Mouse (Mus musculus) limb, embryonic 11.5 days (tissue): ENCODE data around the gene Hoxb4. TPM values are rescaled to one million over a fixed set of nuclear protein-coding genes. Genes with fewer than 3 reads are reported as not detected.

Experiments
- ATAC-seq: fragments of 200-750 bp; cut with Nextera tagmentation; 2 replicates; pipeline ENCODE4 v1.8.0; 2017; ENCODE audit warnings: low read depth; ENCODE audit not compliant: insufficient number of reproducible peaks, low FRiP score, low TSS enrichment
- DNase-seq: peaks from one replicate; pipeline ENCODE4 v3.0.0-alpha.2; 2015; ENCODE audit warnings: low spot score
- H3K27ac ChIP-seq: fragments of 300-500 bp; sonication (generic); replicated peaks from 2 replicates; pipeline ENCODE4 v1.5.1; 2014; ENCODE audit warnings: low read depth, mild to moderate bottlenecking, low read length
- H3K27me3 ChIP-seq: fragments of 300-500 bp; sonication (generic); 2 replicates; pipeline ENCODE4 v1.6.1; 2014; ENCODE audit warnings: mild to moderate bottlenecking, low read length, mixed read lengths; ENCODE audit not compliant: control insufficient read depth, insufficient read depth
- H3K36me3 ChIP-seq: fragments of 300-500 bp; sonication (generic); 2 replicates; pipeline ENCODE4 v1.6.1; 2014; ENCODE audit warnings: mild to moderate bottlenecking, low read length, moderate library complexity, mixed read lengths; ENCODE audit not compliant: control insufficient read depth, insufficient read depth
- H3K4me1 ChIP-seq: fragments of 300-500 bp; sonication (generic); 2 replicates; pipeline ENCODE4 v1.6.1; 2014; ENCODE audit warnings: low read length, mixed read lengths; ENCODE audit not compliant: control insufficient read depth, insufficient read depth
- H3K4me2 ChIP-seq: fragments of 300-500 bp; sonication (generic); 2 replicates; pipeline ENCODE4 v1.6.1; 2014; ENCODE audit warnings: low read depth, mild to moderate bottlenecking, moderate library complexity; ENCODE audit not compliant: severe bottlenecking
- H3K4me3 ChIP-seq: fragments of 300-500 bp; sonication (generic); 2 replicates; pipeline ENCODE4 v1.5.1; 2014; ENCODE audit warnings: low read depth, low read length
- H3K9ac ChIP-seq: fragments of 300-500 bp; sonication (generic); 2 replicates; pipeline ENCODE4 v1.6.1; 2014; ENCODE audit warnings: mild to moderate bottlenecking, low read length
- H3K9me3 ChIP-seq: fragments of 300-500 bp; sonication (generic); 2 replicates; pipeline ENCODE4 v1.6.1; 2016; ENCODE audit warnings: low read length; ENCODE audit not compliant: control insufficient read depth
- WGBS: fragments of 180-500 bp; shearing (Covaris S2); extraction: QIAGEN DNeasy Blood & Tissue Kit; methylation state at CpG from one replicate; pipeline ENCODE4 v1.1.7; 2014; 5-methylcytosine and 5-hydroxymethylcytosine counted together
- polyA plus RNA-seq: library from polyadenylated mRNA; unstranded; fragments of >200 nt; fragmentation: Nextera tagmentation; extraction: Ambion mirVana; gene quantifications from 2 replicates; pipeline ENCODE4 v1.2.1, GENCODE M21; 2014

The Hoxb4 gene
- polyA plus RNA-seq, 1 experiment from 2014 or later = 0.45 TPM

GRCm38 (mm10) chr11:96327750-96328149 is 9.7 kb downstream of the Hoxb4 start:
- no peak for DNase-seq
- Histone ChIP-seq H3K4me1 (peaks cover 17% of the 10 kb centered on the region), H3K36me3 (no peaks in the 10 kb centered on the region), H3K27me3 (peaks cover 93% of the 10 kb centered on the region), H3K9ac (no peak overlapping the region), H3K27ac (no peak overlapping the region), H3K9me3 (no peaks in the 10 kb centered on the region), H3K4me3 (no peak overlapping the region), H3K4me2 (no peak overlapping the region)
- no peak for ATAC-seq
- 15% methylated on average over 5 of the region's 5 CpGs for WGBS

GRCm38 (mm10) chr11:96328605-96329004 is 10.5 kb downstream of the Hoxb4 start:
- Histone ChIP-seq H3K4me2 (no peak overlapping the region), H3K4me3 (no peak overlapping the region), H3K9me3 (no peaks in the 10 kb centered on the region), H3K27me3 (peaks cover 95% of the 10 kb centered on the region), H3K4me1 (peaks cover 22% of the 10 kb centered on the region), H3K27ac (no peak overlapping the region), H3K9ac (no peak overlapping the region), H3K36me3 (no peaks in the 10 kb centered on the region)
- 12% methylated on average over 8 of the region's 8 CpGs for WGBS
- DNase-seq = no peak
- ATAC-seq = no peak

- Histone ChIP-seq H3K27me3 (peaks cover 97% of the 10 kb centered on the region), H3K4me2 (peak overlapping the region; percentile 3; the same call in 1 of the 2 replicates), H3K27ac (no peak overlapping the region), H3K9ac (no peak overlapping the region), H3K36me3 (no peaks in the 10 kb centered on the region), H3K4me3 (peak overlapping the region; percentile 37; the same call in 1 of the 2 replicates), H3K9me3 (no peaks in the 10 kb centered on the region), H3K4me1 (peaks cover 15% of the 10 kb centered on the region)
- DNase-seq = no peak
- ATAC-seq = no peak
- 1% methylated on average over 8 of the region's 8 CpGs for WGBS
These were observed 14.0 kb downstream of the Hoxb4 start for GRCm38 (mm10) chr11:96332105-96332504.

- peak; percentile 76 for DNase-seq
These were observed 14.6 kb downstream of the Hoxb4 start for GRCm38 (mm10) chr11:96332618-96333032.

GRCm38 (mm10) chr11:96333241-96334001 is 15.4 kb downstream of the Hoxb4 start:
- H3K9me3 ChIP-seq = no peaks in the 10 kb centered on the region
- H3K9ac ChIP-seq = peak overlapping the region; percentile 71
- H3K27ac ChIP-seq = peak overlapping the region; percentile 65
- no peak for DNase-seq
- H3K4me3 ChIP-seq = peak overlapping the region; percentile 37
- H3K4me1 ChIP-seq = peaks cover 15% of the 10 kb centered on the region
- WGBS = 4% methylated on average over 17 of the region's 17 CpGs
- ATAC-seq = no peak
- peaks cover 97% of the 10 kb centered on the region for H3K27me3 ChIP-seq
- H3K4me2 ChIP-seq = peak overlapping the region; percentile 57
- H3K36me3 ChIP-seq = no peaks in the 10 kb centered on the region

More at GRCm38 (mm10) chr11:96332618-96333032, 14.6 kb downstream of the Hoxb4 start:
- Histone ChIP-seq H3K27ac (peak overlapping the region; percentile 65), H3K9ac (peak overlapping the region; percentile 71), H3K4me1 (peaks cover 15% of the 10 kb centered on the region), H3K4me3 (peak overlapping the region; percentile 37), H3K4me2 (peak overlapping the region; percentile 57), H3K27me3 (peaks cover 97% of the 10 kb centered on the region), H3K36me3 (no peaks in the 10 kb centered on the region), H3K9me3 (no peaks in the 10 kb centered on the region)
- WGBS = under 1% methylated on average over 33 of the region's 35 CpGs
- ATAC-seq = no peak

GRCm38 (mm10) chr11:96334002-96334364 is 15.9 kb downstream of the Hoxb4 start:
- H3K9ac ChIP-seq = no peak overlapping the region
- peak overlapping the region; percentile 33; the same call in 1 of the 2 replicates for H3K4me2 ChIP-seq
- H3K9me3 ChIP-seq = no peaks in the 10 kb centered on the region
- peak overlapping the region; percentile 37; the same call in 1 of the 2 replicates for H3K4me3 ChIP-seq
- WGBS = 6% methylated on average over 2 of the region's 2 CpGs
- DNase-seq (no peak), ATAC-seq (no peak)
- H3K27ac ChIP-seq = 0 out of 2 replicates have a peak overlapping the region, but pooled peaks have one; percentile 54
- no peaks in the 10 kb centered on the region for H3K36me3 ChIP-seq
- peaks cover 15% of the 10 kb centered on the region for H3K4me1 ChIP-seq
- H3K27me3 ChIP-seq = peaks cover 97% of the 10 kb centered on the region

GRCm38 (mm10) chr11:96334998-96335397 is 16.9 kb downstream of the Hoxb4 start:
- H3K27me3 ChIP-seq = peaks cover 98% of the 10 kb centered on the region

GRCm38 (mm10) chr11:96336597-96336996 is 18.5 kb downstream of the Hoxb4 start:
- H3K4me2 ChIP-seq = no peak overlapping the region
- no peaks in the 10 kb centered on the region for H3K36me3 ChIP-seq
- ATAC-seq (no peak), DNase-seq (no peak)
- H3K27me3 ChIP-seq = peaks cover 95% of the 10 kb centered on the region
- H3K4me3 ChIP-seq = no peak overlapping the region
- no peaks in the 10 kb centered on the region for H3K9me3 ChIP-seq
- peaks cover 22% of the 10 kb centered on the region for H3K4me1 ChIP-seq
- 2% methylated on average over 2 of the region's 2 CpGs for WGBS
- H3K9ac ChIP-seq = no peak overlapping the region
- no peak overlapping the region for H3K27ac ChIP-seq

More at GRCm38 (mm10) chr11:96334998-96335397, 16.9 kb downstream of the Hoxb4 start:
- Histone ChIP-seq H3K4me3 (no peak overlapping the region), H3K27ac (no peak overlapping the region), H3K4me2 (no peak overlapping the region), H3K9ac (no peak overlapping the region), H3K9me3 (no peaks in the 10 kb centered on the region), H3K36me3 (no peaks in the 10 kb centered on the region), H3K4me1 (peaks cover 15% of the 10 kb centered on the region)
- ATAC-seq (no peak), DNase-seq (no peak)
- 63% methylated on average over 3 of the region's 3 CpGs for WGBS
